Mouse (Mus musculus) R1 (cell line): Measurements from ENCODE around the gene Rapgef2.

ENCODE experiments used
- DNase-seq: peaks from one replicate; pipeline ENCODE4 v3.0.0-alpha.2; 2018; ENCODE audit warnings: low read depth, low spot score

The Rapgef2 gene

DNA sequence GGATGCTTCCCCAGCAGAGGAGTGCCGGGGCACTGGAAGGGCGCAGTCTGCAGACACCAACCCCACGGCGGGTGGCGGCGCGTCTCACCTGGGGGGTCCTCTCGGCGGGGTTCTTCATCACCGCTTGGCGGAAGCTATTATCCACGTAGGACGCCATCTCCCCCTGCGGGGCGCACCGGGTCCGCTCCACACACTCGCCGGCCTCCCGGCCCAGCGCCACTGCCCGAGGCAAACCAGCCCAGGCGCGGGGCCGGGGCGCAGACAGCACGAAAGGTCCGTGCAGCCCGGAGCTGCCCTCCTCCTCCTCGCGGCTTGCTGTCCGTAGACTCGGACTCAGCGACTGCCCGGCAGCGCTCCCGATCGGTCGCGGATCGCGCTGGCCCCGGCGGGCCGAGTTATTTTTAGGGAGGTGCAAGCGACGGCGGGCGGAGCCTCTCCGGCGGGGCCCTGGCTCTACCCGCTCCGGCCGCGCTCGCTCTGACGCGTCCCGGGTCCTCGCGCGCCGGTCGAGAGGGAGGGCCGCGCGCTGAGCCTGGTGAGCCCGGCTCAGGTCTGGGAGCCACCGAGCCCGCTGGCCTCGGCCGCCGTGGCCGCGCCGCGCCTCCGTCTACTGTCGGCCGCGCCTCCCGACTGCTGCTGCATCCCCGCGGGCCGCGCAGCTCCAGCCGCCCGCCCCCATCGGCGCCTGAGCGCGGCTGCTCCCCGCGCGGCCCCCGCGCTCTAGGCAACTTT lies at the start of gene Rapgef2:
Gene Rapgef2, minus strand, starts transcription at position 142 of the 732 bp plus-strand sequence.
- peak; percentile 53 for DNase-seq

DNA sequence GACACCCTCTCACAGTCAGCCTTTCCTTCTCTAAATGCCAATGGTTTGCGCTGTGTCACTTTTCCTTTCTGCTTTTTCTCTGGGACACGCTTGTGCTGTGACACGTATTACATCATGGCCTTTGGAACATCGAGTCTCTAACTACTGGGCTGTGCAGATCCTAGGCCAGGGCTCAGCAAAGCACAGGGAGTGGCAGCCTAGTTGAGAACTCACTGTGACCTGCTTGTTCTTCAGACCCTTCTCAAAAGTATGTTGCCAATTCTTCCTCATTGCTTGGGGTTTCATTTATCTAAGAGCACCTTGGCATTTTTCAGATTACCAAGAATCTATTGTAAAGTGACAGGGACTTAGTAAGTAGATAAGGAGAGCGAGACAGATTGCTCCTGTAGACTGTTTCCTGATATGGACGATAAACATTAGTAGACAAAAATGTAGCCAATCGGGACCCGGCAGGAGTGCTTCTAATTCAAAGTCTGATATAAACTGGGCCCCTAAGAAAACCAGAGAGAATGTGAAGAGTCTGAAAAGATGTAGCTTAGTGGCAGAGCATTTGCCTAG lies 47.4 kb upstream of the Rapgef2 start:
- DNase-seq, result no peak

DNA sequence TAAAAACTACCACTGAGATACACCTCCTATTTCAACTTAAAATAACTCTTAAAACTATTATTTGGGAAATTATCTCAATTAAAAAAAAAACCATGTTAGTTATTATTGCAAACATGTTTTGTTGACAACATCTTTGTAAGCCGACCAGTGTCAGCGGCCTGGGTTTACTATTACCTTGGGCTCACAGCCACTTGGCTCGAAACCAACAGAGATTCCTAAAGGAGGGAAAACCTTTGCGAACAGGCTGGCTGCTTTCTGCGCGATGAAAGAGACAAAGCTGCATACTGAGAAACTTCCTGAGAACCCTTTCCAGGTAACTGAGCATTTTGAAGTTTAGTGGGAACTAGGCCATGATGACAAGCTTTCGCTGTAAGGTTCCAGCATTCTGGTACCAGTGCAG lies 46.7 kb upstream of the Rapgef2 start:
- DNase-seq, result no peak

DNA sequence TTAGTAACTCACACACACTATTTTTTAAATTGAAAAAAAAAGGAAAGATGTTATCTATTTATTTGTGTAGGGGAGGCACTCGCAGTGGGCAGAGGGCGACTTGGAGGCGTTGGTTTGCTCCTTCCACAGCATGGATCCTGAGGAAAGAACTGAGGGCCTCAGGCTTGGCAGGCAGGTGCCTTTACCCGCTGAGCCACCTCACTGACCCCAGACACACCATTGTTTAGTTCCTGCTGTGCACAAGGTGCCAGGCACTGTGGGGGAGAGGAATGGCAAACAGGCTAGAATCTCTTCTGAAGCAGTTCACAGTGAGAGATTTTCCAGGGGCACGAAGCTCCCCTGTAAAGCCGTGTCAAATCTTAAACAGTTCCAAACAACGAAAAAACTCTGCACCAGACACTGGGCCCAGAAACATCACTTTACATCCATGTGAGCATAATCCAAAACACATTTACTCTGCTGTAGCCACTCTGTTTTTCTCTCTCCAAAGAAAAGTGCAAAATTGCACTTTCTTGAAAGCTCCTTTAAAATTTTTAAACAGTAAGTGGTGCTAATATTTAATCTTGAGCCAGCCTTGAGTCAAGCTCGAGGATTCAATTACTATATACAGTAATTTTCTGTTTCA lies 43.5 kb upstream of the Rapgef2 start:
- no peak for DNase-seq

DNA sequence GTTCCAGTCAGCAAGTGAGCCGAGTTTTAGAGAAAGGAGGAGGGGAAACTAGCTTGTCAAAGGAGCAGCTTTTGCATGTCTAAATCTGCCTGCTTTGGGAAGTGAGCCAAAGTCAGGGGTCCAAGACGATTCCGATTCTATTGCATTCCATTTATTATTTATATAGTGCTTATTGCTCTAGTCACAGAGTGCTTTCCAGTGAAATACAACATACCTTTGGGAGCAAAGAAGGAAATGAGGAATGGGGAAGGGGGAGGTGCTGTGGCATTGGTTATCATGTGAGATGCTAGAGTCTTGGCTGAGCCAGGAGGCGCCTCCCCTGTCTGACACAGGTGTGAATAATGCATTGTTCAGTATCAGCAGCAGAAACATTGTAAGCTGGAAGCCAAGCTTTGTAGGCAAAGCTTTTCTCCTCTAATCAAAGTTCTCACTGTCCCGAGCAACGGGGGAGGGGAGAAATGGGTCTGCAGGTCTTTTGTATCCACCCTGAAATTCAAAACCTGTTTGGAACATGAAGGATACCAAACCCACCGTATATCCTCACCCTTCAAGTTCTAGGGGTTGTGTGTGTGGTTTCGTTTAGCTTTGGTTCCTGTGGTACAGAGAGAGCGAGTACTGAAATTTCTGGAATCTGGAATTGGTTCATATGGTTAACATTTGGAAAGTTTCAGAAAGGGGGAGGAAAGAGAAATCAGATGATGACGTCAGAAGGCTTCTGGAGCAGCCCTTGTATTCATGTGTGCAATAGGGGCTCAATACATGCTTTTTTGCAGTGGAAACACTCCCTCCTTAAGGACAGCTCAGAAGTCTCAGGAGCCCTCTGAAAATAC lies 38.6 kb upstream of the Rapgef2 start:
- peak; percentile 12 for DNase-seq

DNA sequence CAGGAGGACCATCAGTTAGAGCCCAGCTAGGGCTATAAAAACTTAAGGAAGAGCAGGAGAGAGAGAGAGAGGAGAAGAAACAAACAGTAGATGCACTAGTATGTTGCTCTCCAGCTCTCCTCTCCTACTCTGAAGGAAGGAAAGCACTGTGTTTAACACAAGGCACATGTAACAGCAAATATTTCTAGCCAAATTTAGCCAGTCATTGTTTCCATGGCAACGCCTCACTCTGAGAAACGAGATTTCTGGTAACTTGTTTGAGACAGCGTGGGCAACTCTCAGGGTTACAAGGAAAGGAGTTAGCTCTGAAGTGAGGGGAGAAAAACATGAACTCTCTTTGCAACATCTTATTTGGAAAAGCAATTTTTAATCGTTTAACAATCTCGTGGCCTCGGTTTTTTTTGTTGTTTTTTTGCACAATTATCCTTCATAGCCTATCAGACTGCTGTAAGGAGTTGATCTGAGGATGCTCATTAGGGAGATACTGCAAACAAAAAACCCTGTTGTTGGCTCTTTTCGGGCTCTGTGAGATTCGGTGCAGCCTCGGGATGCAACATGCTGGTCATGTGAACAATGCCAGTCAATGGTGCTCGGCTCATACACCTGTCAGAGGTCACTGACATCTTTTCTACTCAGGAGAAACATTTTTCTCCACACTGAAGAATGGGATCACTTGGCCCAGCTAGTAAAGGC lies 27.8 kb upstream of the Rapgef2 start:
- peak; percentile 47 for DNase-seq

DNA sequence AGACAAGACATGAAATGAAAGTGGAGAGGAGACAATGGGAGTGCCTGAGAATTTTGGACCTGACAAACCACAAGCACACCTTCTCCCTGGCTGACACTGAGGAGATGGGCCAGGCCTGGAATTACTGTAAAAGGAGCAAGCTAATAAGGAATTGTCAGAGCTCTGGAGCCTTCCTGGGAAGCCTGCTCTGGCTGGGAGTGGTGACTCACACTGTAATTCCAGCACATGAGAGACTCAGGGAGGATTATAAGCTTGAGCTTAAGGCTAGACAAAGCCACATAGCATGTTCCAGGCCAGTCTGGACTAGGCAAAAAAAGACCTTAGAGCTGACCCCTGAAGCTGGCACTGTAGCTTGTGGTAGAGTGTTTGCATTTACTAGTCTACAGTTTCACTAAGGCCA lies 25.6 kb upstream of the Rapgef2 start:
- DNase-seq, result no peak

DNA sequence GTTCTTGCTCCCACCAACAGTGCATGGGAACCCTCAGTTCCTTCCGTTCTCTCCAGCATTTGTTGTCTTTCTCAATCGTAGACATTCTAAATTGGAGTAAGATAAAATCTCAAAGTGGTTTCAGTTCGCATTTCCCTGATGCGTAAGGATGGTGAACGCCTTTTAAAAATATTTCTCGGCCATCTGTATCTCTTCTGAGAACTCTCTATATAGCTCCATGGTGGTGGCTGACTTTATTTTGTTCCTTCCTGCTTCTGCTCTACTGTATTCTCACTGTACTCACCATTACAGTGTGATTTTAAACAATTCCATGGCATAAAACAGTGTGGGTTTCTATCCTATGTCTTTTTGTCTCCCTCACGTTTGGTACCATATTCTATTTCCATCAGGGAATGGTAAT lies 23.9 kb upstream of the Rapgef2 start:
- DNase-seq, result no peak

DNA sequence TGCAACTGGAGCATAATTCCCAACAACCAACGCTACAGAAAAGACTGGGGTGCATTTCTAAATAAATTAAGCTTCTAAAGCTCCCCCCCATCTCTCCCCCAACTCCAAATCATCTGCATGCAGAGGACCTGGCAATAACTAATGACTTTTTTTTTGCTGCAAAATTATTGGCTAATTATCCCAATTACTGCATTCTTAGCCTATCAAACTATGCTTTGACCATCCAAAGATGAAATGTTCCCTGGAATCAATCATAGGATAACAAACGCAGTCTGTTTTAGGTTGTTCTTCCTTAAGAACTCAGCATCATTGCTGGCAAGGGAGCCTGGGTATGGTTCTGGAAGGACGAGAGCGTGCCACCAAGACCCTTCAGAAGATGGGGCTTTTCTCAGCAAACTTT lies 22.3 kb upstream of the Rapgef2 start:
- no peak for DNase-seq

DNA sequence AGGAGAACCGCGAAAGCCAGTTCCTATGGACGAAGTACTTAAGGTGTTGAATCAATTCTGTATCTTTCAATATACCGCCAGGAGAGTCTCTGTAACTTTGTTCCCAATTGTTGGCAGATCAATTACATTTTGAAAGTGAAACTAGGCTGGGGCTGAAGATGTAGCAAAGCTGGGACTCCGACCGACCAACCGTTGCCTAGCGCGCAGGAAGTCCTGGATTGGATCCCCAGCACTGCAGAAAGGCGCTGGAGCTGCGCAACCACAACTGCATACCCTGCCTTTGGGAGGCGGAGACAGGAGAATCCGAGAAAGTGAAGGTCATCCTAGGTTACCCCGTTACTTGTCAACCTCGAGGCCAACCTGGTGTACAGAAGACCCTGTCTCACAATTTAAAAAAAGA lies 13.1 kb upstream of the Rapgef2 start:
- DNase-seq, result peak; percentile 49

DNA sequence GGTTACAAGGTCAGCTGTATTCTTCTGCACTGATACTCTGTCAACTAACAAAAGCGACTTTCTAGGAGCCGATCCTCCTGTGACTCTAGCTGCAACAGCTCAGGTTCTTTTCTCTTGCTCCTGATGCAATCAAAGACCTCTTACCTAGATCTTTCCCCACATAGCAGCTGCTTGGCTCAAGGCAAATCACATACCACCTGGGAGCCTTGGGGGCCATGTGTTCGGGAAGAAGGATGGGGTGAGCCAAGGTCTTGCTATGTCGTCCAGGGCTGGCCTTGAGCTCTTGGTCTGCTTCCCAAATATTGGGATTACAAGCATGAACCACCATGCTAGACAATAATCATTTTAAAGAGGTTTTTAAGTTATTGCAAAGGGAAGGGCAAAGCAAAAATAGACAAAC lies 11.0 kb upstream of the Rapgef2 start:
- DNase-seq, result no peak

DNA sequence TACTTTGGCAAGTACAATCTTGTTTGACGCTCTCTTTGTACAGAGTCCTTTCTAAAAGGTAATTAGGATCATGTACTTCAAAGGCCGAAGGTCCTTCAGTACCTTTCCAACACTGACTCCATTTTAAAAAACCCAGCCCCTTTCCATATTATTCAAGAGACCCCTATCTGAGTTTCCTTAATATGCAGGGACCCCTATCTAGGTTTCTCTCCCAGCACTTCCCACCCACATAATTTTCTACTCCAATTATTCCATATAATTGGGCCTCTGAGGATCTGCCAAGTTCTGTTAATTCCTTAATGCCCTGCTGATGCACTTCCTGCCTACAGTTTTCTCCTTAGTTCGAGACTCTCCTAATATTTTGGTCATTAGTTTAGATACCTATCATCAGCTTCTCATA lies 10.3 kb upstream of the Rapgef2 start:
- no peak for DNase-seq

DNA sequence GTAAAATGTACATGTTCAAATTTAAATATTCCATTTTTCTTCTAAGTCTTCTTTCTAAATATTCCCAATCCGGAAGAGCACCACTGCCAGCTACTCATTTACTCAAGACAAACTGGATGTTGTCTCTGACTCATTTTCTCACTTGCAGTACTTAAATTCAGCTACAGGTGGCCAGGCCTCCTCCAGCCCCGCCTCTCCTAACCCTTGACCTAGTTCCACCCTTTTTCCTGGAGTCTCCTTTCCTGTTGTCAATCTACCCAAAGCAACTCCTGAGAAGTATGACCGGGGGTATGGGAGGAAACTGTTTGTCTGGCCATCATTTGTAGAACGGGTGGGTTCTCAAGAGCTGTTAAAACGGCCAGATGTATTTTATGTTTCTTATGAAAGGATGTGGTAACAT lies 9.7 kb upstream of the Rapgef2 start:
- peak; percentile 9 for DNase-seq

DNA sequence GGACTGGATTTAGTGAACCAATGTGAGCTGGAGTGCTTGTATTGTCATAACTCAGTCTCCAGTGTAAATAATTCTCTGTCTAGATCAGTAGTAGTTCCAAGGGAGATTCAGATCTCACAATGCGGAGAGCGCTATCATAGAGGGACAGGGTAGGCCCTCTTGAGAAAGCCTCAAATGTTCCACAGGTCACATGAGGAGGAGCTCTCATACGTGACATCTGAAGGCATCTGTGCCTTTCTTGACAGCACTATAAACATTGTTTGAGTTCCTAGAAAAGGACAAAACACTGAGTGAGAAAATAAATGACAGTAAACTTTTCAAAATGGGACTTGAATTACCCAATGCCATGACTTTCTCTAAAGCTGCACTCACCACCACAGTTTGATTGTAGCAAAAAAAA lies 8.4 kb upstream of the Rapgef2 start:
- no peak for DNase-seq

DNA sequence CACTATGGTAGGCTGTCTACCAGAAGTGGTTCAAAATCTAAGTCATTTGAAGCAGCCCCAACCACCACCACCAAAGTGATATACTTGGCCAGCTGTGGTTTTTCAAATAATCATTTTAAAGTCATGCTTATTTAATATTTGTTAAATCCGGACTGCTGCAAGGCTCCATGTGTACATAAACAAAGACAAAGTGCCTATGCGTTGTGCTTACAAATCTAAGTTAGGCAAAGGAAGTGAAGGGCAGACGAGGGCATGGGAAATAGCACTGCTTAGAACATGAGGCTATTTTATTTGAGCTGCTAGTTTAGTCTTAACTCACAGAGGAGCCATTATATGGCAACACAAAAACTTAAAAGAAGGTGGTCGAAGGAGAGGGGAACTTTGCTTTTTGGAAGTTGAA lies 6.7 kb upstream of the Rapgef2 start:
- DNase-seq, result no peak

DNA sequence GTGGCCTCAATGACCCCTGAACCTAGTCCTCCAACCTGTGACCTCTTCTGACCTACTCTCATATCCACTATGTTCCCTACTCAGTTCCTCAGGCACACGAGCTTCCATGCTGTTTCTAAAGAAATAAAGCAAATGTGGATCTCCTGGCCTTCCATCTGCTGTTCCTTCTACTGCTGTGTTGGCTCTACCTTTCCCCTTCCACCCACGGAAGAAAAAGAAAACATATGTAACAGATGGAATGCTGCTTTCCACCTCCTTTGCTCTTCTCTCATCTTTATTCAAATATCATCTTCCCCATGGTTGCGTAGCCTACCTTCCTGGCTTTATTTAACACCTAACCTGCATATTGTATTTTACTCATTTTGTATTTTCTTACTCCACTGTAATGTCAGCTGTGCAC lies 2.7 kb upstream of the Rapgef2 start:
- DNase-seq, result no peak

DNA sequence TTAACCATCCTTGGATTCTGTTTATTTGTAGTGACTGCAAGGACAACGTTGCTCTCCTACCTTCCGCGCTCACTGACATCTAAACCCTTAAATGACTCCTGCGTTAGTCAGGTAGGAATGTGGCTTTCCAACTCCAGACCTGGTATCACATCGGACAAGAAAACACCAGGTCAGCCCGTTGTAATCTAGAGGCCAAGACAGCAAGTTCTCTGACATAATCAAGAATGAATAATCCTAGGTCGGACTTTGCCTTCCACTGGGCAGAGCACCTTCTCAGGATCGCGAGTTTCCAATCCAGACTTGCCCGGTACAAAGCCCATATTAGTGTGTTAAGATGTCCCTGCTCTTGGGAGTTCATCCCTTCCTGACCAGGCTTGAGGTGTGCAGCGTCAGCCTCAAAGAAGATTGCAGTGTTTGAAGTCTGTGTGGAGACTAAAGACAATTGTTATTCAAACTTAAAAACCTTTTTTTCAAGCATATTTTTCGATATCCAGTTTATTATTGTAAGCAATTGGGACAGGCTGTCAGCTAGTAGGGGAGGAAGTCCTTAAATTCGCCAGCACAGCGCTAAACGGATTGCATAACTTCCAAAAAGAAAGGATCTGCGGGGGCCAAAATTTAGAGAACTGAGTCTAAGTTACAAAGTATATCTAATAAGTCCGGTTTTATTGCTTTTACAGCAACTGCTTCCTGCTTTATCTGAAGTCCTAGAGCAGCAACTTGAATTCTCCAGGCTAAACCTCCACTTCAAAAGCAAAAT lies 1.6 kb upstream of the Rapgef2 start:
- DNase-seq, result no peak

DNA sequence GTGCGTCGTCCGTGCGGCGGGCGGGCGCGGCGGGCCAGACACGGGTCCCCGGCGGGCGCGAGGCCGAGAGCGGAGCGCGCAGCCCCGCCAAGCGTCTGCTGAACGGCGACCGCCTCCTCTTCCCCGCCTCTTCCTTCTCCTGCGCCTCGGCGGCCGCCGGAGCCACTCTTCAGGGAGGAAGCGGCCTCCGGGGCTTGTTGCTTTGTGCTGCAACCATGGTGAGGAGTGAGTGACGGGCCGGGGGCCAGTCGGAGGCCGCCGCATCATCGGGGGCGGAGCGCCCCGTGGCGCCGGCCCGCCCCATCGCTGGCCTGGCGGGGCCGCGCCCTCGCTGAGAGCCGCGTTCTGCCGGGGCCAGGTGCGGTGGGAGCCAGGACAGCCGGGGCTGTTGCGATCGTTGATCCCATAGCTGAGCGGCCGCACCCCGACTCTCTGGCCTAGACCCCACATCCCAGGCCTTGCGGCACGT lies 825 bp upstream of the Rapgef2 start:
- DNase-seq, result peak; percentile 93

DNA sequence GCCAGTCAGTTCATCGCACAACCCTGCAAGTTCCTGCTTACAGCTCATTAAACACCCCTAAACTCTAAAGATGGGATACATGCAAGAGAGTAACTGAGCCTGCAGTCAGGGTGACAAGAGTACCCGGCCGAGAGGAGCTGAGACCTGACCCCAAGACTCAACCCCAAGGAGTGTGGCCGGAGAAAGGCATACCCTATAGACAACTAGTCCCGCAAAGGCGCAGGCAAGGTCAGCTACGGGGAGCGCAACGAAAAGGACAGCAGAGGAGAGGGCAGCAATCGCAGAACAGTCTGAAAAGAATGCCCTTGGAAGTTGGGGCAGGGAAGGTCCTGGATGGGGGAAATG lies 314 bp downstream of the Rapgef2 start:
- DNase-seq, result no peak

DNA sequence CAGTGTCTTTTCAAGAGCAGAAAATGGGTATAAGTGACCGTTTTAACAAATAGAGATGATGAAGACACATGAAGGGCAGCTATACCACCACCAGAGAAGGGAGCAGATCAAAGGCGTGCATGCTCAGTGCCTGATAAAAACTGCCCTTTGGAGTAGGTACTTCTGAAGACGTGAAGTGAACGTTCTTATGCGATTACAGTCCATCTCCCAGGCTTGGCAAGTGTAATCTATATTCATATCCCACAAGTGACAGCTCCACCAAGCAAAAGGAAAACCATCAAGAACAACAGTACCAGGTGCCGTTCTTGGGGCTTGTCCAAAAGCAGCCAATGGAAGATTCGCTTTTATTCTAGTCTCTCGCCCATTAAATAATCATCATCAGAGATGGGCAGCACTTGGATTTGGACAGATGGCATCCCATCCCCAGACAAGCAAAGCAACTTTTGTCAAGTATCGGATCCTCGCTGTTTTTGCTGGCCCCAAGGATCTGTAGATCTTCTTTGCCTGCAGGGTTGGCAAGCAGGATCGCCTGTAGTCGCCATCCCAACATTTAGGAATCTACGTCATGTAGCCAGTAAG lies 1.1 kb downstream of the Rapgef2 start:
- no peak for DNase-seq

DNA sequence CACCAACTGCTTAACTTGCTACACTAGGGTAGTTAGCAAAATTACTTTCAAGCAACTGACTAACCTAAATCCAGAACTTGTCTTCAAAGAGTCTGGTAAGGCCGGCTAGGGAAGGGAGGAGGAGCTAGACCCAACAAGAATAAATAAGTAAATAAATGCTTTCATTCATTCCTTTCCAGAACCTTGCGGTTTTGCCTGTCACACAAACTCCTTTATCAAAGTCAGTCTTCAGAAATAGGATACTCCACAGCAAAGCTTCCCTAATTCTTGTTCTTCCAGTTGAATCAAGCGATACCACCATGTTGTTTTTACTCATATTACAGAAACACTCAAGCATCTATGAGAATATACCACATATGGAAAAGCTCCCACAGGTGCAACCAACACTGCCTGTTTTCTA lies 2.3 kb downstream of the Rapgef2 start:
- DNase-seq, result no peak
